Mouse (Mus musculus): Measurements from ENCODE around the gene Ube2r2. TPM values are rescaled to one million over a fixed set of nuclear protein-coding genes. Genes with fewer than 3 reads are reported as not detected.

Gene Ube2r2
- total RNA-seq, 1 experiment from 2014 or later, result 106 TPM

DNA sequence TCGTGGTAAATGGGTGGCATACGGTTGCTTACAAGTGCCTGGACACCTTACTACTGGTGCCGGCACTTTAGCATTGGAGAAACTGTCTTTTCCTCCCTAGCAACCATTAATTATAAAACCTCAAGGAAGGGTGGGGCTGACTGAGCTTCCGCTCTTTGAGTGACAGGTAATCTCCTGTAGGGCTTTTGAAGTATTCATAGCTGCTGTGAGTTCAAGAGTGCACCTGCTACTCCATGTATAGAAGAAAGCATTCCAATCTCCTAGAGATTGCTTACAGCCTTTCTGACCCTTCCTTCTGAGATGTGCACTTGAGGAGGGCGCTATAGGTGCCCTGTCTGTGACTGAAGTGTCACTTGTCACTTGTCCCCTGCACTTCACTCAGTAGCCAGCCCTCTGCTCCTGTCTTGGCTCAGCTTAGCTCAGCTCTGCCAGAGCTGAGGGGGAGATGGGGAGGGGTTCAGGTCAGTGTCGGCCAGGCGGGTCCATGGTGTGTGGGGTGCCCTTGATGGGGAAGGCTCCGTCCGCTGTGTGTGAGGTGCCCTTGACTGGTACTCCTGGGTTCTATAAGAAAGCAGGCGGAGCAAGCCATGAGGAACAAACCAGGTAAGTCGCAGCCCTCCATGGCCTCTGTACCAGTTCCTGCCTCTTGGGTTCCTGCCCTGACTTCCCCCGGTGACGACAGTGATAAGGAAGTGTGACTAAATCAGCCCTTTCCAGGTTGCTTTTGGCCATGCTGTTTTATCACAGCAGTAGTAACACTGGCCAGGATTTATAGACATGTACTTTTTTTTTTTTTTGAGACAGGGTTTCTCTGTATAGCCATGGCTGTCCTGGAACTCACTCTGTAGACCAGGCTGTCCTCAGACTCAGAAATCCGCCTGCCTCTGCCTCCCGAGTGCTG, 44.5 kb downstream of the Ube2r2 start:
- DNase-seq, result no peak

DNA sequence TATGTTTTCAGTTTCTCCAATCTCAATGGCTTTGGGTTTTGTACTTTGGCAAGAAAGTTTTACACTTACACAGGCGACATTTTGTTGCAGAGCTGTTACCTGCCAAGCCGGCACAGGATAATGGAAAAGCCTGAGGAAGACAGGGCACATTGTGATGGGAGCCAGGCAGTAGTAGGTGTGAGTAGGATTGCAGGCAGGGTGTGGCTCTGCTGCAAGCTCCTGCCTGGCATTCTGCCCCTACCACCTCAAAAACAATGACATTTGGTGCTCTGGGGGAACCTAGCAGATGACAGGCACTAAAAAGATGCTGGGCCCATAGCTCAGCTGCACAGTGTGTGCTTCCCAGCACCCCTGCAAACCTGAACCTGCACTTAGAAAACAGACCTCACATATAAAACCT, 54.3 kb downstream of the Ube2r2 start:
- DNase-seq, result no peak

DNA sequence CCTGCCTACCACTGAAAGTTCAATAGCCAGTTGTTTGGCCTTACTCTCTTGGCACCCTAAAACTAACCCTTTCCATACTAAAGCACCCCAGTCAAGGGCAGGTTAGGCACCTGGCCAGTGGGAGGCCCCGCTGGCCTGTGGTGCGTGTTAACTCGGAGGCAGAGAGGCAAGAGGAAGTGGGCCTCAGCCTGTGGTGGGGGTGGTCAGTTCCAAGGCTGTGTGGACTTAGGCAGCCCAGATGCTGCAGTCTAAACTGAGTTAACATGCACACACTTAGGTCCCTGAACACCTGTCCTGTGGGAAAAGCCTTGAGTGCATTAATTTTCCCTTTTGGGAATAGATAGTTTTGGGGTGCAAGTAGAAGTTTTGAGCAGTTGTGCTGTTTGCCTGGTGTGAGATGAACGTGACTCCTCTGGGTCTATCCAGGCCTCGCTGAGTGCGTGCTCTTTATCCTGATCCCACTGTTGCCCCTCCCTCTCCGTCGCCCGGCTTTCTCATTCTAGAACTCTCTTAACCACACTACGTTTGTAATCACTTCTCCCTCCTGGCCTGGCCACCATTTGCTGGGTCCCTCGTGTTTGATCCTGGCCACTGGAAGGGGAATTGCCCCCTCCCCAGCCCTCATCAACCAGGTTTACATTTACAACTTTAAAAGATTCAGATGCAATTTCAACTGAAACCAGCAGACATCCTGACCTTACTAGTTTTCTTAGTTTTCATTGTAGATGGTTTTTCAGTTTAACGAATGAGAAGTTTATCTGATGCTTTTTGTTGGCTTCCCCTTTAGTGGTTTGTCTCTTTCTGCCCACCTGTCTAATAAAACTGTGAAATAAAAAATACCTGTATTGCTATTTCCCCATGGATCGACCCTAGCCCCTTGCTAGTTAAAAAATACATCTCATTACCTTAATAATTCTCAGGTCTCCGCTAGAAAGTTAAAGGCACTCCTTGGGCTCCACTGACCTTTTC, 57.3 kb downstream of the Ube2r2 start:
- no peak for DNase-seq

DNA sequence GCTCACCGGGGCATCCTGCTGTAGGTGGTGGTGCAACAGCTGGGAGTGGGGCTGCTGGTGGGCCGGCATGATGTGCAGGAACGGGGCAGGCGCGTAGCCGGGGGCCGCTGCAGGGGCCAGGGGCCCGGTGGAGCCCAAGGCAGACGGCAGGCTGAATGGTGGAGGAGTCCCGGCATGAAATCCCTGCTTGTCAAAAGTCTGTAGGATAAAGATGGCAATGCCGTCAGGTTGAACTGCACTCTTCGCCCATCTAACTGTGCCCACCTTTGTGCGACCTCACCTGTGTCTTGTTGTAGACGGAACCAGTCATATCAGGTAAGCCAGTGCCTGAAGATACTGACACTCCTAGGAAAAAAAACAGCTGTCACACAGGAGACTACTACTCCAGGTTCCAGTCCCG, 59.8 kb downstream of the Ube2r2 start:
- no peak for DNase-seq

DNA sequence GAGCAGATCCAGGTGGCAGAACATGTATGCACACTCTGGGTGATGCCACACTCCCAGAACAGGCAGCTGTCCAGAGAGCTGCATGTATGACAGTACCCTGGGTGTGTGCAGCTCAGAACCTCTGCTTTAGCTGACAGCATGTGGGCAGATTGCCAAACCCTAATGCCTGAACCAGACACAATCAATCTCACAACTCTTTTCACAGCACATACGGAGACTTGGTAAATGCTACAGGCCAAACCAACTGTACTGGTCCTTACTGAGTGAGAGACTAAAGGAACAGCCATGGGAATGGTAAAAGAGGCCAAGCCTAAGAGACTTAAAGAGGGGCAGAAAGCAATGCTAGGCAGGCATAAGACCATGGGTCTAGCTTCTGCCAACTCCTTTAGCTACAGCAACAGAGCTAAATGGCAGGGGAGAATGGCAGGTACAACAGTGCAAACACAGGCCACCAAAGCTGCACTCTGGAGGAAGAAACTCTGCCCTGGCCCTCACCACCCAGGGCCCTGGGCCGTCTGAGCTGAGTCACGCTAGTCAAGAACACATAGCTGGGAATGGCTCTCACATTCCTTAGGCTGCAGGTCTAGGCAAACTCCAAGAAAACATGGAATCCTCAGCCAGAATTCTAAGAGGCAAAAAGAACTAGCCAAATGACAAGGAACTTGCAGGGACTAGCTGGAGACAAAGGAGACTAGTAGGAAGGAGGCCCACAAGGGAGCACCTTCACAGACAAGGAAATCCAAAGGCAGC, 61.5 kb downstream of the Ube2r2 start:
- DNase-seq, result peak; percentile 45

DNA sequence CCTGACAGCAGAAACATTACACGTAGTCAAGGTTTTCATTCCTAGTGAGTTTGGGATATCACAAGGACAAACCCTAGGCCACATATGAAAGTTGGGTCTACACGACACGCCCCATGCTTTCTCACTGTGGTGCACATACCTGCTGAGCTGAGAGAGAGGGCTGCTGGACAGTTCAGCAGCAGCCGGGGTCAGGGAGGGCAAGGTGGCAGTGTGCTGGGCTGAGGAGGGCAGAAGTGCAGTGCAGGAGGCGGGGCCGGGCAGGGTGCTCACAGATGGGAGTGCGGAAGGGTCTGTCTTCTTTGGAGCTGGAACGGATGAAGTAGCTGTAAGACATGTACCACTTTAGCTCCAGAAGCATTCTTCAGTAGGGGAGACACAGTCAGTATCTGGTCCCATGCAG, 66.6 kb downstream of the Ube2r2 start:
- no peak for DNase-seq

DNA sequence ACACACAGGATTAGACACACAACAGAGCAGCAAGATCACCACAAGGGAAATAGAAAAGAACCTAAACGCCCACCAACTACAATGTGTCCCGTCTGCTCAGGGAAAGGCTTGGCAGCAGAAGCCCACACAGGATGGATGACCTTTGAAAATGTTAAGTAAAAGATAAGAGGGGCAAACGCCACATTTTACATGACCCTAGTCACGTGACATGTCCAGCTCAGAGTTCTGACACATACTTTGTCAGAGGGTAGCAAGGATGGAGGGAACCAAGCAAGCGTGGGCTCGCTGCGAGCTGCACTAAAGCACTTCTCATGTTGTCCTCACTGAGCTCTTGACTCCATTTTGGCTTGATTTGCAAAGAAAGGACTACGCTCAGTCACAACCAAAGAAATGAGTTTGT, 70.2 kb downstream of the Ube2r2 start:
- DNase-seq, result no peak

DNA sequence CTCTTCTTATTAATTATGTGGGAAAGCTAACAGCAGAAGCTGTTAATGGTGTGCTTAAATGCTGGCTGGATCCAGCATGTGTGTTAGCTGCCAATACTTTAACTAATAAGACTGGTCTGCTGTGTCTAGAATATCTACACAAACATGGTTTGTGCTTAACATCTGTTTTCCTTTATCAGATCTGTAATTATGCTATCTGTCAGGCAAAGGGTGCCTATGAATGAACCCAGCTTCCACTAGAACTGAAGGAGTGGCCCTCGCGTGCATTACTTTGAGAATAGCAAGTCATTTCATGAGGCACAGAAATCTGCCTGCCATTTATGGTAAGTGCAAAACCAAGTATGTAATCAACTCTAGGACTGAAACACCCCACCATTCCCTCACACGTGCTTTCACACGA, 72.5 kb downstream of the Ube2r2 start:
- no peak for DNase-seq

DNA sequence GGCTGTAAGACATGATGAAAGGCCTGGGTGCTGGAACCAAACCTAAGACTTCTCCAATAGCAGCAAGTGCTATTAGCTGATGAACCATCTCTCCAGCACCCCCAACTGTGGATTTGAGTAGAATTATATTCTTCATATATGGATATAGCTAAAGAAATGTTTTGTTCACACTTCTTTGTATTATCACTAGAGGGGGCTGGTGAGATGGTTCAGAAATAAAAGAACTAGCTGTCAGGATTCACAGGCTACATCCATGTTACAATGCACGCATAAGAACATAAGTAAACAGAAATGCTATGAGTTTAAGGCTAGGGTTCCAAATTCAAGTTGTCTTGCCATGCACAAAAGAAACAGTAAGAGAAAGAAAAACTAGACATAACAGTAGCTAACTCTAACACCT, 89.9 kb downstream of the Ube2r2 start:
- no peak for DNase-seq

DNA sequence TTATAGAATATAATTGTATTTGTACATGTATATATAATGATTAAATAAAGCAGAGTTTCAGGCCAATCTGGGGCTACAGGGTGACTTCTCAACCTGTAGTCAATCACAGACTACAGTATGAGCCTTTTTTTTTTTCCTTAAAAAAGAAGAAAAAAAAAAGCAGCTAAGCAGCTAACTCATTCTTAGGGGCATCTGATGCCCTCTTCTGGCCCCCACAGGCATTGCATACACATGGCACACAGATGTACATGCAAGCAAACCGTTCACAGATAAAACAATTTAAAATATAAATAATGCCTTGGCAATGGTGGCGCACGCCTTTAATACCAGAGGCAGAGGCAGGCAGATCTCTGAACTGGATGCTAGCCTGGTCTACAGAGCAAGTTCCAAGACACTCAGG, 90.8 kb downstream of the Ube2r2 start:
- peak; percentile 36 for DNase-seq

DNA sequence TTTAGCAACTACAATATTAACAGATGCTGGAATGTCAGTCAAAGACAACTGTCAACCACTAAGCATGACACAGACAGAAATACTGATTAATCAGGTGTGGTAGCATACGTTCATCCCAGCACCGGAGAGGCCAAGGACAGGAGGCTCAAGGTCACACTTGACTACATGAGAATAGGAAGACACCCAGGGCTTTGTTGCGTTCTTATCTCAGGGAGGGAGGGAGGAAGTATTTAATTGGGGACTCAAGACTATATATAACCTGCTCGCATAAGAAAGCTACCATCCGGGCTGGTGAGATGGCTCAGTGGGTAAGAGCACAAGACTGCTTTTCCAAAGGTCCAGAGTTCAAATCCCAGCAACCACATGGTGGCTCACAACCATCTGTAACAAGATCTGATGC, 100.1 kb downstream of the Ube2r2 start:
- no peak for DNase-seq

DNA sequence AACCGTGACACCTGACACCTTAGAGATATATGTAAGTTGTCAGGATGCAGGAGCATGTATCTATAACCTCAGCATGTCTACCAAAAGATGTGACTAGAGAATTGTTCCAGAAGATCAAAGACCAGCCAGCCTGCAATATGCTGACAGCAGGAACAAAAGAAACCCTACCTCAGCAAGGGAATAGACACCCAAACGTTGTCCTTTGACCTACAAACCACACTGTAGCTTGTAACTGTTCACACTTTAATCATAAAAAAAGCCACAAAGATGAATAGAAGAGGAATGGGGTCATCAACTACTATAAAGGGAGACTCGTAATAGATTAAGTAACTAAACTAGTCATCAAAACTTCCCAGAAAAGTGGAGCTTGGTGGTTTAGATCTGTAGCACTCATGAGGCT, 105.4 kb downstream of the Ube2r2 start:
- no peak for DNase-seq

Other genes with a start within 250 kb of the Ube2r2 start
- 5.2 and 10.7 TPM in 2 replicates for gene Spink4, start 215.7 kb upstream of the Ube2r2 start, total RNA-seq (2021)
- gene Bag1, start 187.4 kb upstream of the Ube2r2 start, total RNA-seq (2021), result 276 and 283 TPM in 2 replicates
- gene Chmp5, start 187.3 kb upstream of the Ube2r2 start, total RNA-seq (2021), result 103 and 105 TPM in 2 replicates
- 86.1 and 90.5 TPM in 2 replicates for gene Nfx1, start 164.8 kb upstream of the Ube2r2 start, total RNA-seq (2021)
- 18.6 and 20.6 TPM in 2 replicates for gene Aqp7, start 87.6 kb upstream of the Ube2r2 start, total RNA-seq (2021)
- gene Aqp3, start 37.6 kb upstream of the Ube2r2 start, total RNA-seq (2021), result not detected in 2 replicates
- gene Nol6, start 11.3 kb upstream of the Ube2r2 start, total RNA-seq (2021), result 56.1 and 57.0 TPM in 2 replicates
- 46.3 and 51.4 TPM in 2 replicates for gene Ubap2, start 139.4 kb downstream of the Ube2r2 start, total RNA-seq (2021)
- 56.6 and 63.0 TPM in 2 replicates for gene Dcaf12, start 179.1 kb downstream of the Ube2r2 start, total RNA-seq (2021)
- 47.9 and 59.1 TPM in 2 replicates for gene Ubap1, start 213.3 kb downstream of the Ube2r2 start, total RNA-seq (2021)

Measured in adrenal gland, postnatal 25 days (tissue).